Mouse (Mus musculus): ENCODE measurements at regions not wholly inside any gene's neighbourhood (a gene's known extent, or its start where the extent isn't known, plus 50 kb on each side); places are given as distances from the start of the nearest gene placed in this dataset.
A peak's percentile ranks its signal among the peaks of the same experiment; 100 is the strongest.

DNA sequence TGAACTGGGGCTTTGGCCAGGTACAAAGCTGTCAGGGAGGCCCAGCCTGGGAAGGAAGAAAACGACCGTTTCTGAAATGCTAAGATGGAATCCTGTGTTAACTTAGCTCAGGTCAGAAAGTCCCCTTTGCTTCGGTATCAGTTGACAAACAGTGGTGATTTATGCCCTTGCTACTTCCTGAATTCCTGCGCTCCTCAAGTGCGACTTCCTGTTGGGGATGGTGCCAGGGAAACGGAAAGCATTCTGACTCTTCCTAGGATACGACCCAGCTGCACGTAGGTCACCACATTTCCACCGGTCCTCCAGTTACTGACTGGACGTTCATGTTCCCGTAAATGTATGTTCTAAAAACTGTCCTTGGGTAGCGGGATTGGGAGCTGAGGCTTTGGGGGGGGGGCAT, 161.0 kb downstream of the Hibadh start:
- DNase-seq (ENCODE audit: low read depth, low spot score), result no peak

DNA sequence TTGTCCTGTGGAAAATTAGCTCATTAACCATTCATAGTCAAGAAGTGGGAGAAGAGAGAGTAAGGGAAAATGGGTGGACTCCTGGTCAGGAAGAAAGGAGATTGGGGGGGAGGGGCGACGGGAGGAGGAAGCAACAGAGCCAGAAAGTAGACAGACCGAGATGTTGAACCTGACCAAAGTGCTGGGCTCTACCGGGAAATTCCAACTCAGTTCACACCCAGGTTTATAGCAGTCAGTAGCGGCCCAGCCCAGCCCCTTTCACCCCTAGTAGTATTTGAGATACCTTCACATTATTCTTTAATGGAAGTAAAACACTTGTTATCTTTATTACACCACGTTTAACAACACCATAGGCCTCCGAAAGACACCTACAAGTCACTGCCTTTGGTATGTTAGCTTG, 158.2 kb downstream of the Hibadh start:
- no peak for DNase-seq (ENCODE audit: low read depth, low spot score)

DNA sequence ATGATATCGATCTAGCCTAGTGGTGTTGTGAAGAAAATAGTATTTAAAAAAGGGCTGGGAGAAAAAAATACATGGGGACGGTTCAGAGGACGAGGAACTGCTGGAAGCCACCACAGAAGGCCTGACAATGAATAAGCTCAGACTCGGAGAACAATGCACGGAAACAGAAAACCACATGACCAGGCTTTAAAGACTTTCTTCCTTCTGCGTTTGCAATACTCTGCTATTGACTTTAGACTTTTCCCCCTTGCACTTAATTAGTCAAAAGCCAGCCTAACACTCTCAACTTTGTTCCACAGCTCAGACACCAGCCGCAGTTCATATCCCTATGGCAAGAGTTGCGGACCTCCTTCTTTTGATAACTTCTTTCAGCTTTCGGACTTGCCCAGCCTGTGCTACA, 154.0 kb downstream of the Hibadh start:
- no peak for DNase-seq (ENCODE audit: low read depth, low spot score)

DNA sequence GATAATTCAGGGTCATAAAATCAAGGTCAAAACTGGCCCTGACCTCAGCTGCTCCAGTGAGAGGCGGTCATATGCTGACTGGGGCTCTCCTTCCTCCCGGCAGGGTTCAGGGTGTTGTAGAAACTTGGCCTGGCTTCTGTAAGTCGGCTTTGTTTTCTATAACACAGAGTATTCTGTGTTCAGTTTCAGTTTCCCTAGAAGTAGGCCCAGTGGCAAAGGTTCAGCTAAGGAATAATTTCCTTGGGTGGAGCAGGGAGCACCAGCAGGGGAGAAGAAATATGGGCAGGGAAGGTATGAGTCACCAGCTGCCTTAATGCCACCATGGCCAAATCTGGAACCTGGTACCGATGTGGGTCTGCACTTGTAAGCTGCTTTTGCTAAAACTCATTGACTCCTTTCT, 153.5 kb downstream of the Hibadh start:
- DNase-seq (ENCODE audit: low read depth, low spot score), result no peak

DNA sequence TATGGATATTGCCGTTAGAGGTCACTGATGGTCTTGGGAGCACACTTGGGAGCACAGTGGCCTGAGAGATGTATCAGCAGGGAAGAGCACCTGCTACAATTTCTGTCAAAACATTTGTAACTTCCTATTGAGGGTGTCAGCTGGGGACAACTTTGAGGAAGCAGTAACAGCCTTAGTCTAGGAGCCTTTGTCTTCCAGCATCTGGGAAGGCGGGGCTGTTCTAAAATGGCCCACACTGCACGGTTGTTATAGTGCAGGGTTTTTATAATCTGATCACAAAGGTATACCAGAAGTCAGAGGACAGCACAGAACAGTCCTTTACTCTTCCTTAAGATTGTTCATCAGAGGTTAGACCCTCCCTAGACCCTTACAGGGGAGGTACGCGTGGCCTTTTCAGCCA, 152.3 kb downstream of the Hibadh start:
- no peak for DNase-seq (ENCODE audit: low read depth, low spot score)

DNA sequence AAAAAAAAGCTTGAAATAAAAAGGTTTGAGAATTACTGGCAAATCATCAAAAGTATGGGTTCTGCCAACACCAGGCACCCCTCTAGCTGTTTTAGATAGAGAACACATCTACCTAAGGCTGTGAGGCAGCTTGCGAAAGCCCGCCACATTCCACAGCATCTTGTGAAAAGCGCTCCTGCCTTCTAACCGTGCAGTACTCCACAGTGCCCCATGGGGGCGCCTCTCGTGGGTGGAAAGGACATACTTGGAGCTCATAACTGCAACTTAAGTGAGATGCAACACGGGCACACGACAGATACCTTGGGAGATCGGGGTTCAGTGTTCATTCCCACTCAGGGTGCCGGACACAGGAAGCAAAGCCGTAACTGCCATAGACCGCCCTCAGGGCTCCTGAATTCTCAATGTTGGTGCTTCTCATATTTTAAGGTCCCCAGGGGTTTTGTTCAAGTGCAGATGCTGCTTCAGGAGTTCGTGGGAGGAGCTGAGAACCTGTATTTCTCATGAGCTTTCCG, 149.9 kb downstream of the Hibadh start:
- peak; percentile 42 for DNase-seq (ENCODE audit: low read depth, low spot score)

DNA sequence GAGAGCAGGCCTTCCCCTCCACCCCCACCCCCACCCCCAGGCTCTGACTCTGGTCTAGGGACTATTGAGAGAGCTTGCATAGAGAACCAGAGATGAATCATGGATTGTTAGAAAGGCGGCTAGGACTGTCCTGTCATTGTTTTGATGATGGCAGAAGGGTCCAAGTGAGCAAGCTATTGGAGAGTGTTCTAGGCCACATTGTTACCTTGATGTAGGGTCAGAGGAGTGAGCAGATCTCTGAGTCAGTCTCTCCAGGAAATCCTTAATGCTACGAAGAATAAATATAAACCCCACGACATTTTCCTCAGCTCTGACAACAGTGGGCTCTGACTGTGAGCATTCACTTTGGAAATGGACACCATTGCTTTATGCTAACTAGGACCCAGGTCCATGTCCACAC, 144.9 kb downstream of the Hibadh start:
- no peak for DNase-seq (ENCODE audit: low read depth, low spot score)

DNA sequence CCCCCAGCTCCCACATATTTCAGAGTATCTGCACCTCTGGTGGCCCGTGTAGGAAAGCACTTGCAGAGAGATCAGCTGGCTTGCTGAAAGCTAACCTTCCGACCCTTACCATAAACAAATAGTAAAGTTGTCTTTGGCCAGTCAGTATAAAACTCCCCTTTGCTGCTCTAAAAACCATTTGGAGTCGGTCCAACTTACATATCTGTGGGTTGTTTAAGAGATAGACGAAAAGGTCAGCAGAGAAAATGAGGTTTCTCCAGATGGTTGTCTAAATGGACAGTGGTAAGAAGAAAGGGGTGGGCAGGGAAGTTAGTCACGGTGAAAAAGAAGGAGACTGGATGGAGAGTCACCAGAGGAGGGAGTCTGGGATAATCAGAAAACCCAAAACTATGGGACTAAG, 144.3 kb downstream of the Hibadh start:
- DNase-seq (ENCODE audit: low read depth, low spot score), result no peak

All from ES-CJ7 (cell line).